Mouse (Mus musculus): ENCODE results near the gene Mettl9.
A peak's percentile ranks its signal among the peaks of the same experiment; 100 is the strongest.

Mettl9 gene

GRCm38 (mm10) chr7:121044251-121044650 lies 10.0 kb downstream of the Mettl9 start:
- DNase-seq (ENCODE audit: low spot score) = no peak

DNA sequence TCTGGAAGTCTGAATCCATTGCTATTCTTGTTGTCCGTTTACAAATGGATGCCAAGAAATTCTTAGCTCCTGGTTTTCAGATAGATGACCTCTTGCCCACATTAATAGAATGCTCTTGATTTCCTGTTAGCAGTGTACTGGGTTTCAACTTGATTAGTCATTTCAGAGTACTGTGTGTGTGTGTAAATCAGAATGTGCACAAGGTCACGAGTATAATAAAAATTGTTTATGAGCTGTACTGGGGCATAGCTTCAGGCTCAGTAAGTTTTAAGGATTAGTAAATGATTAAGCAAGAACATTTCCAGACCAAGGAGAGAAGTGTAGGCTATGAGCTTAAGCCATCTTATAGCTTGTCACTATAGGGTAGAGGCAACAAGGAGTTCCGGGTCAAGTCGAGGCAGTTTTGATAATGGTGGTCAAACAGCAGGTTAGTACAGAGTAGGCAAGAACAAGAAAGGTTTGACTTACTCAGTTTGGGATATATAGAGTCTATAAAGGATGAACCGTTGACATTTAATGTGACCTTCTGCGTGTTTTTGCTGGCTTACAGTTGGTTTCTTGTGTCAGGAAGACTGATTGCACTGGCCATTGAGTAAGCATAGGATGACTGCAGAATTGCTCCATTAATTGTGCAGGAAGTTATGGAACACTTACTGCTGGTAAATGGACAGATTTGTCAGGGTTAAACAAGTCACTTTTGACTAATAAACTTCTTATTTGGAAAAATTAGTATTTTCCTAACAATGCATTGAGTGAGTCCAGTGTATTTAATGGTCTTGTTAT lies 11.6 kb downstream of the Mettl9 start:
- DNase-seq (ENCODE audit: low spot score) = no peak

DNA sequence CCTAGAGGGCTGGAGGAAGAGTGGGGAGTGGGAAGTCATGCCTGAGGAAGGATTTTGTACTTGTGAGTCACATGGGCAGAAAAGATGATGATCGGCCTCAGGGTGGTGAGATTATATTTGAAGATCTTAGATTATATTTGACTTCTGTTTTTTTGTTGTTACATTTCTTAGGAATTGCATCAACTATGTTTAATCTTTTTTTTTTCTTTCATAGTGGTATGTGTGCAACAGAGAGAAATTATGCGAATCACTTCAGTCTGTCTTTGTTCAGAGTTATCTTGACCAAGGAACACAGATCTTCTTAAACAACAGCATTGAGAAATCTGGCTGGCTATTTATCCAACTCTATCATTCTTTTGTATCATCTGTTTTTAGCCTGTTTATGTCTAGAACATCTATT lies 13.4 kb downstream of the Mettl9 start:
- DNase-seq (ENCODE audit: low spot score) = no peak

DNA sequence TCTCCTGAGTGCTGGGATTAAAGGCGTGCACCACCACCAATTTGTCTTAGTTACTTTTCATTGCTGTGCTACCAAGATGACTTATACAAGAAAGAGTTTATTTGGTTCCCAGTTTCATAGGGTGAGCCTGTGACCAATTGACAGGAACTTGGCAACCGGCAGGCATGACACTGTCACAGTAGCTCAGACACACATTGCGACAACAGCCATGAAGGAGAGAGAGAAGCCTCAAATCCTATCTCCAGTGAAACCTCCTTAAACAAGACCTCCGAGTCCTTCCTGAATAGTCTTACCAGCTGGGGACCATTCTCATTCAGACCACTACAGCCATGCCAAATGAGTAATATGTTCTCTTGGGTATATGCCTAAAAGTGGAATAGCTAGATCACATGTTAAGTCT lies 18.8 kb downstream of the Mettl9 start:
- DNase-seq (ENCODE audit: low spot score) = no peak

GRCm38 (mm10) chr7:121059477-121060218 lies 25.4 kb downstream of the Mettl9 start:
- DNase-seq (ENCODE audit: low spot score) = no peak

GRCm38 (mm10) chr7:121064309-121064708 lies 30.1 kb downstream of the Mettl9 start:
- DNase-seq (ENCODE audit: low spot score) = peak; percentile 35

- DNase-seq (ENCODE audit: low spot score) = no peak
Measured at GRCm38 (mm10) chr7:121071276-121071675, 37.0 kb downstream of the Mettl9 start.

DNA sequence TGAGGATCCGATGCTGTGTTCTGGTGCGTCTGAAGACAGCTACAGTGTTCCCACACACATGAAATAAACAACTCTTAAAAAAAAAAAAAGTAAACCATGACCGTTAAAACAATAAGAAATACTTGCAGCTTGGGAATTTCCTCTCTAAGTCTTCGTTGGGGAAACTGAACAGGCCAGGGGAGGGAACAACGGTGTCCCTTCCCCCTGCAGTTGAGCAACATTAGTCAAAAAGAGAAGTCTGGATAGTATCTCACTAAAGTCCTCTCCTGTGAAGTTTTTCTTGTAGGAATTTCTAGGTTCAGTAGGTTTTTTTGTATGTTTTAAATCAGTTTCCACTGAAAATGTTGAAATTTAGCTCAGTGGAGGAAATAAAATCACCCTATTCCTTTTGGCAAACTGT lies 38.3 kb downstream of the Mettl9 start:
- DNase-seq (ENCODE audit: low spot score) = no peak

DNA sequence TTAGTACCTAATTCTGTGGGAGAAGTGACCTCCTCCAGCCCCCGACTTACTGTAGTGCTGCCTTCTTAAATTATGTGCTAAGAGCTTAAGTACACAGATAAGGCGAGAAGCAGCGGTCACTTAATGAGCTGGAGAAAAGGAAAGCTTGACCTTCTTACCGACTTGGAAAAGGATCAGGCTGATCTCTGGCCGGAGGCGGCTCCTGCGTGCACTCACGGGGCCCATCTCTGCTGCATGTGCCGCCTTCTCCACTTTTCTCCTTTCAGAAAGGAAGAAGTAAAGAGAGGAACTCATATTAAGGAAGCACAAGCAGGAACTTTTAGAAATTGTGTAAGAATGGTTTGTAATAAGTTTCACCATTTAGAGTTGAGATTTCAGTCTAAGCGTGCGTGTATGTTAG lies 40.0 kb downstream of the Mettl9 start, which contains the start of gene Igsf6:
TSS of gene Igsf6 (minus strand) at position 292 of the 400 bp plus-strand sequence.
- DNase-seq (ENCODE audit: low spot score) = peak; percentile 38

DNA sequence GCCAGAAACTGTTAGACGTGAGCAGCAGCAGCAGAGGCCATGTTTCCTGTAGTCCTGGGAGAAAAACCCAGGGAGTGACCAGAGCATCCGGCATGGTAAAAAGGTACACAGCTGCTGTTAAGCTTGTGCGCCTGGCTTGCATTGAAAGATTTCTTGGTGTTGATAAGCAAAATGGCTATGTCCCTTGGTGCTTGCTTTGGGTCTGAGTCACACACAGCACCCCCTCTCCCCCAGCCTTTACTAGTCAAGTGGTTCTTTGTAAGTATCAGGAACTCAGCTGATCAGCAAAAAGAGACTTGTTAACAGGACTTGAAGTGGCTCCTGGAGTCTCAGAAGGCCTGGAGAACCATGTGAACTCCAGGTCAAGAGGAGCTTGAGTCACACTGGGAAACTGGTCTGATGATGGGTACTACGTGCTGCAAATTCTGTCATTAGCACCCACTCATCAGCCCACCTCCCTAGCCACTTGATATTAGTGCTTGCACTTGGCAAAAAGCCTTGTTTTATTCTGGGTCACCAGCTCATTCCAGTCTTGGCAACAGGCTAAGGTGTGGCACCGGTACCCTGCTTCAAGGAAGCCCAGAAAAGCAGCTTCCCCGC lies 40.7 kb downstream of the Mettl9 start:
- DNase-seq (ENCODE audit: low spot score) = peak; percentile 55

DNA sequence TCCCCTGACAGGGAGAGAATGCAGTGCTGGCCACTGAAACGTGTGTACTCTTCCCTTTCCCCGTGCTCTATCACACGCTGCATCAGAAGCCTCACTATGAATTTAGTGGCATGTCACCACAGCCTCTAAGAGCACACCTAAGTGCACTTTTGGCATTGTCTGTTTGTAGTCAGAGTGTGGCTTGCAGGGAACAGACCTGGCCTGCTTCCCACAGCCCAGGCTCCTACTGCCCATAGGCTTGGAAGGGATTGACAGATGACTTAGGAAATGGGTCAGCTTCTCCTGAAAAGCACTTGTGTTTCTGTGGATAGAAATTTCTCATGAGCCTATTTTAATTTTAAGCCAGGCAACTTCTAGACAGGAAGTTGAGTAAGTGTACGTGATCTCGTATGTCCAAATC lies 41.2 kb downstream of the Mettl9 start:
- DNase-seq (ENCODE audit: low spot score) = peak; percentile 31

DNA sequence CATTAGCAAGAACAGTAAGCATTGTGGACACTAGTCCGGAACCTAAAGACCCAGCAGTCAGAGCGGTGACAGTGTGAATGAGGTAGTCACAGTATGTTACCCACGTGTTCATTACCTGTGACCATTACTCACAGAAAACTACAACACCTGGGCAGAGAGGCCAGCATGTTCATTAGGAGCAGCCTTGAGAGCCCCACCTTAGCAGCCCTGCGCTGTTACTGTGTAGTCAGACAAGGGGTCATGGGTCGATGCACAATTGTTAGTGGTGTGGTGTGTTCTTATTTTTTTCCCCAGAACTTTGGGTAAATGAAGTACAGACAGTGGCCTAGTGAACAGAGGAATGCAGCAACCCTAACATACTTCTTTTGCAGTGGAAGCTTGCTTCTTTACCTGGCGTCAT lies 43.1 kb downstream of the Mettl9 start:
- DNase-seq (ENCODE audit: low spot score) = no peak

GRCm38 (mm10) chr7:121077829-121078228 lies 43.6 kb downstream of the Mettl9 start:
- peak; percentile 85 for DNase-seq (ENCODE audit: low spot score)

GRCm38 (mm10) chr7:121081350-121081749 lies 47.1 kb downstream of the Mettl9 start, which contains the start of gene Otoa:
Gene Otoa (plus strand): TSS chr7:121081650.
- no peak for DNase-seq (ENCODE audit: low spot score)

- DNase-seq (ENCODE audit: low spot score) = no peak
Measured at GRCm38 (mm10) chr7:121081816-121082215, 47.6 kb downstream of the Mettl9 start.

GRCm38 (mm10) chr7:121082949-121083513 lies 48.8 kb downstream of the Mettl9 start:
- DNase-seq (ENCODE audit: low spot score) = no peak

DNA sequence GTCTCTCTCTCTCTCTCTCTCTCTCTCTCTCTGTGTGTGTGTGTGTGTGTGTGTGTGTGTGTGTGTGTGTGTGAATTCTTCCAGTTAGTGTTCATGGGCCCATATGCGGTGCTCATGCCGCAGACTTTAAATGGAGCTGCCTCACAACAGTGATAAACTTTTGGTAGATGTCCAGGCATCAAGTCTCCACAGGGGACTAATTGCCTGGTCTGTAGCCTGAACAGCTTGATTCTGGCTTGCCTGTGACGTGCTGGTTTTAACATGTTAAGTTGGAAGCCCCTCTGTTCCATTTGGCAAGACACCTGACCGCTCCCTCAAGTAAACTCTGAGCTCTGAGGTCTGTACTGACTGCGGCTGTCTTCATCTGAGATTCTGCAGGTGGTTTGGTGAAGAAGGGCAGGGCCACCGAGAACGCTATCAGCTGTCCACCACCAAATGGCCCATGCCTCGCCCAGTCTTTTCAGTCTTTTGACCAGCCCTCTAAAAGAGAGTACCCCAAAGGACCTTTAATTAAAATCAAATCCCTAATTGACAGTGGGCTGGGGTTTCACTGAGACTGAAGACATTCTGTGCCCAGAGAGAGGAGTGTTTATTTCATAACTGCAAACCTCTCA lies 50.7 kb downstream of the Mettl9 start:
- DNase-seq (ENCODE audit: low spot score) = no peak

DNA sequence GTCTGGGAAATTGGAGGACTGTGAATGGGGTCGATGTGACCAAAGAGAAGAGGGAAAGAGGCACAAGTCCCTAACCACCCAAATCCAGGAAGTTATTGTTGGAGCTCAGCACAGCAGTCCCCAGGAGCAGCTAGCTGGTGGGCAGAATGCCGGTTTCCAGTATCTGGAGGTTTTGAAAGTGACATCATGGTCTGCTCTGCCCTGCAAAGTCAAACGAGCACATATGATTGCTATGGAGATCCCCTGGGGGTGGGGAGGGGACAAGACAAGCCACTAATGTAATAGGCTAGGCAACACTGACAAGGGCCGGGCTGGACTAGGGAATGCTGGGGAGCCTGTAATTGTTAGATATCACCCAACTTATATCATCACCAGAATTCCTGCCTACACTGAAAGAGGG lies 51.3 kb downstream of the Mettl9 start:
- peak; percentile 75 for DNase-seq (ENCODE audit: low spot score)

DNA sequence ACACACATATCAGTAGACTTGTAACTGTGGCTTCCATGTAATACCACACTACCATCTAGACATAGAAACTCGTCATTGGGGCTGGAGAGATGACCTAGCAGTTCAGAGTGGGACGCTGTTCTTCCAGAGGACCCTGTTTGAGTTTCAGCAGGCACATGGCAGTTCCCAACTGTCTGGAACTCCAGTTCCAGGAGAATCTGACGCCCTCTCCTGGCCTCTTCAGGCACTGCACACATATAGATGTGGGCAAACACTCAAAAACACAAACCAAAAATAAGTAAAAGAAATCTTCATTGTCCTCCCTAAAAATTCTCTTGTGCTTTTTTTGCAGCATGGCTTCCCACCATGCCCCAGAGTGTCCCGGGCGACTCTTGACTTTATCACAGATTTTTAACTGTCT lies 54.5 kb downstream of the Mettl9 start:
- no peak for DNase-seq (ENCODE audit: low spot score)

DNA sequence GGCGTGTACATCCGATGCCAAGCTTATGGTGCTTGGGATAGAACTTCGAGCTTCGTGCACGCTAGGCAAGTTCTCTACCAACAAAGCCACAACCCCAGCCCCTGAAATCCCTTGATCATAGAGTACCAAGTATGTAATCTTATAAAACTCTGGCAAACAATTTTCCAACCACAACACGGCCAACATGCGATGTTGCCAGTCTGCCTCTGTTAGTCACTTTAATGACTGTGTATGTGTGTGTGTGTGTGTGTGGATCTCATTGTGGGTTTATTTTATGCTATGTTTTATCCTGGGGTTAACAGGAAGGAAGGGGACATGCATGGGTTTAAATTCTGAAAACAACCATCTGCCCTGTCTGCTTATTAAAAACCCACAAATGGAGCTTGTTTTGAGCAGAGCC lies 56.5 kb downstream of the Mettl9 start:
- no peak for DNase-seq (ENCODE audit: low spot score)

GRCm38 (mm10) chr7:121093026-121093425 lies 58.8 kb downstream of the Mettl9 start:
- DNase-seq (ENCODE audit: low spot score) = no peak
